Comparison of ENCODE assay signal across 15 mouse cellular contexts in genomic region chr10:116777947-116778346, GRCm38 (mm10).
"Had no signal": no experiment of that assay in that cellular context is flagged by ENCODE, and none has a peak within 500 bp of the region (broad histone marks: within the 10 kb centered on the region; RNA-seq: fewer than 3 reads in every experiment).

No protein-coding gene starts in this region.

- H3K4me1 ChIP-seq: lung, embryonic 15.5 days; megakaryocyte, embryonic 14.5 days; stomach, embryonic 15.5 days had no signal

- H3K27me3 ChIP-seq: lung, embryonic 15.5 days; megakaryocyte, embryonic 14.5 days; midbrain, embryonic 13.5 days; midbrain, embryonic 15.5 days; neural tube, embryonic 12.5 days; stomach, embryonic 15.5 days had no signal

- H3K4me3 ChIP-seq: lung, embryonic 15.5 days; megakaryocyte, embryonic 14.5 days; midbrain, embryonic 13.5 days; midbrain, embryonic 15.5 days; neural tube, embryonic 12.5 days; stomach, embryonic 15.5 days had no signal

- DNase-seq: lung, postnatal 14 days; lung, postnatal 36 days; right cerebral cortex, postnatal 14 days; thymus, adult 2 months; thymus, postnatal 25 days; thymus, postnatal 4 days had no signal

- ATAC-seq: lung, postnatal 0 days; midbrain, embryonic 13.5 days; midbrain, embryonic 15.5 days had no signal

- H3K27ac ChIP-seq: lung, embryonic 15.5 days; macrophage; midbrain, embryonic 13.5 days; midbrain, embryonic 15.5 days; neural tube, embryonic 12.5 days; stomach, embryonic 15.5 days; stomach, postnatal 0 days had no signal
